Mouse (Mus musculus) cerebellum, postnatal 25 days (tissue): Measurements from ENCODE around the gene Morc3.

Source experiments
- DNase-seq, 2 experiments: peaks; one replicate each; pipeline ENCODE4 v3.0.0; 2021; ENCODE audit warnings: mixed read lengths in 2 of 2

Morc3 gene

GRCm38 (mm10) chr16:93831627-93832395 lies at the start of gene Morc3:
TSS of gene Morc3 (plus strand) at chr16:93832121.
- peak; percentile 99 to 100 for DNase-seq

DNA sequence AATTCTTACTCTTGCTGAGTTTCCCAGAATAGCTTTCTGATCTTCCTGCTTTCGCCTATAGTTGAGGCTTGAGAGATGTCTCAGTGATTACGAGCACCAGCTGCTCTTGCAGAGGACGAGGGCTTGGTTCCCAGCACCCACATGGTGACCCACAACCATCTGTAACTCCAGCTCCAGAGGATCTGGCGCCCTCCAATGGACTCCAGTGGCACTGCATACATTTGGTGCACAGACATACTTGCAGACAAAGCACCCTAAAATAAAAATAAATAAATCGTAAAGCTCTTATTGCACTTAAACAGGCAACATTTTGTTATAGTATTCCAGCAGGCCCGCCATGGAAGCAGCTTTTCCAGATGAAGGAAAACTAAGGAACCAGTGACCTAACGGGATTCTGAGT lies 47.7 kb upstream of the Morc3 start:
- no peak for DNase-seq

GRCm38 (mm10) chr16:93785805-93786204 lies 46.1 kb upstream of the Morc3 start:
- peak; percentile 68 to 78 for DNase-seq

GRCm38 (mm10) chr16:93788388-93788787 lies 43.5 kb upstream of the Morc3 start:
- no peak for DNase-seq

GRCm38 (mm10) chr16:93788881-93789280 lies 43.0 kb upstream of the Morc3 start:
- DNase-seq: no peak

GRCm38 (mm10) chr16:93789971-93790755 lies 41.8 kb upstream of the Morc3 start:
- no peak for DNase-seq

- DNase-seq: no peak
Observed at GRCm38 (mm10) chr16:93792981-93793630, 38.8 kb upstream of the Morc3 start.

DNA sequence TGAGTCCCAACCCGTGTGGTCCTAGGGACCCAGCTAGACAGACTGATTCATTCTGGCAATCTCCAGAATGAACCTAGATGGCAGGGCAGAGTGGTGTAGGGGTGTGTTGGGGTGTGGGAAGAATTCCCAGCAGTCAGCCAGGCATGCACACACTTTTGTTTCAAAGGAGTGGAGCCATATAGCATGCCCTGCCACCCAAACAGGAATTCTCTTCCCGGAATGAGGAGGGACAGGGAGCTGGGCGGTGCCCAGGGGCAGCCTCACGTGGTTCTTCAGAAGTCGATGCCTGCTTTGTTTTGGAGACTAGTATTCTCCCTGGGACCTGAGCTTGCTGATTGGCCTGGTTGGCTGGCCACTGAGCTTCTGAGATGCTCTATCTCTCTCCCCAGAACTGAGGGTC lies 37.1 kb upstream of the Morc3 start:
- DNase-seq: no peak

GRCm38 (mm10) chr16:93795391-93795790 lies 36.5 kb upstream of the Morc3 start:
- DNase-seq: no peak

DNA sequence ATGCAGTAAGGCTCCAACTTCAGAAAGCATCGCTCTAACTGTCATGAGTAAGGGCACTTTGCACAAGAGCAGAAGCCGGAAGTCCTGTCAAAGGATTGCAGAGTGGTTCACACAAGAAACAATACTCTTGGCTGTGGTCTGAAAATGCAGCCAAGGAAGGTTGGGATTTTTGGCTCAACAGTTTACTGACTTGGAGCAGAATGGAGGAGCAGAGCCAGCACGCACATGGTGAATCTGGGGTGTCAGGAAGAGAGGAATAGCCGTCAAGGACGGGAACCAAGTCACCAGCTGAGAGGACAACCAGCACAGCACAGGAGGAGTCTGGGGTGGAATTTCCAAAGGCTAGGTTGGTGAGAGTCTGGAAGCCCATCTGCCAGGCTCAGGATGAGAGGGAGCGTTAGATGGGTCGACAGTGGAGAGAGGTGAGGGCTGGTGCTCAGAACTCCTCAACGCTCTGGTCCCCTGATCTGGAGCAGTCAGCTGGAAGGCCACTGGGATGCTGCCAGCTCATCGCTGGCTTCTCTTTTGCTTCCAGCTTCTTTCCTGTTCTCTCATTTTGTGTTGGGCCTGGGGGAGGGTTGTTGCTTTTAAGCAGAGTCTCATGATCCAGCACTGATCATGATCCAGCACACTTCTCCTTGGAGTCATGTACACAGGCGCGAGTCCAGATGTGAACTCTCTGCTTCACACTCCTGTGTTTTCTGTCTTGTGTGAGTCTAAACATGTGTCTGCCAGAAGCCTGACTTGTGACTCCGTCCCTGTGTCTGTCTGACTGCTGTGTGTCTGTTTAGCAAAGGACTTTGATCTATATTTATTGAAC lies 34.7 kb upstream of the Morc3 start:
- peak; percentile 69 to 79 for DNase-seq

DNA sequence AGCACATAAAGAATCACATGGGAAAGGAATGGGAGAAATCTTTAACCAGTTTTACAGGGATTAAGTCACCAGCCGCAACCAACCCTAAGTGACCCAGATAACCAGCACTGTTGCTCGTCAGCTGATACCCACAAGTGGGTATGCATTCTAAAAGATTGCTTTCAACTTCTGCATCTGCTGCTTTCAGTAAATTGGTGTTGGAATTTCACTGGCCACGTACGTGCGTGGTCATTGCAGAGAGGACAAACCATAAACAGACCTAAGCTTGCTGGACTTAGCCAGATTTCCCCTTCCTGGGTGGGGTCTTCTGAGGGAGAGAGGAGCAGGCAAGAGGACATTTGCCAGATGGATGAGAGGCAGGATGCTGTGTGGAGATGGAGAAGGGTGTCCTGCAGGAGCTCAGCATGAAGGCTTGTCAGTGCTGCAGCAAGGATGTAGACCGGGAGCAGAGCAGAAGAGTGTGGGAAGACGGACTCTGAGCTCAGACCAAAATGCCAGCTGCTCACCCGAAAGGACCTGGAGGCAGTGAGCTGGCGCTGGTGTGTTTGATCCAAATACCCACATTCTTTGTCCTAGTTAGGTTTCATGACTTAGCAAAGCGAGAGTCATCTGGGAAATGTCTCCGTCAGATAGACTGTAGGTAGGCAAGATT lies 34.0 kb upstream of the Morc3 start:
- peak; percentile 35 to 38 for DNase-seq

GRCm38 (mm10) chr16:93798623-93799022 lies 33.3 kb upstream of the Morc3 start:
- no peak for DNase-seq

GRCm38 (mm10) chr16:93799071-93799470 lies 32.9 kb upstream of the Morc3 start:
- DNase-seq: peak in 1 of 2 experiments; percentile 57

GRCm38 (mm10) chr16:93799936-93800335 lies 32.0 kb upstream of the Morc3 start:
- DNase-seq: no peak

DNA sequence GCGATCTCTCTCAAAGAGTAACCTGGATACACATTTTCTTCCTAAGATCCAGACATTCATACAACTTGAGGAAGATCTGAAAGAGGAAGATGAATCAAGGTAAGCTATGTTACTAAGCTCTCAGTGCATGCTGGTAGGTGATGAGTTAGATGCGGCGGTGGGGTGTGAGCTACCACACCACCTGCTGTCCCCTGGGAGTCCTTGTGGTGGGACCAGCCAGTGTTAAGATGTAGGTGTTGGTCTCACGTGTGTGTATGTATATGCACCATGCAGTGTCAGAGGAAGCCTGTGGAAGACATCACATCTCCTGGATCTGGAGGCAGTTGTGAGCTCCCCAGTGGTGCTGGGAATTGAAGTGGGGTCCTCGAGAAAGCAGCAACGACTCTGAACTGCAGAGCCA lies 24.8 kb upstream of the Morc3 start:
- DNase-seq: no peak

GRCm38 (mm10) chr16:93807961-93808554 lies 23.9 kb upstream of the Morc3 start:
- DNase-seq: no peak

DNA sequence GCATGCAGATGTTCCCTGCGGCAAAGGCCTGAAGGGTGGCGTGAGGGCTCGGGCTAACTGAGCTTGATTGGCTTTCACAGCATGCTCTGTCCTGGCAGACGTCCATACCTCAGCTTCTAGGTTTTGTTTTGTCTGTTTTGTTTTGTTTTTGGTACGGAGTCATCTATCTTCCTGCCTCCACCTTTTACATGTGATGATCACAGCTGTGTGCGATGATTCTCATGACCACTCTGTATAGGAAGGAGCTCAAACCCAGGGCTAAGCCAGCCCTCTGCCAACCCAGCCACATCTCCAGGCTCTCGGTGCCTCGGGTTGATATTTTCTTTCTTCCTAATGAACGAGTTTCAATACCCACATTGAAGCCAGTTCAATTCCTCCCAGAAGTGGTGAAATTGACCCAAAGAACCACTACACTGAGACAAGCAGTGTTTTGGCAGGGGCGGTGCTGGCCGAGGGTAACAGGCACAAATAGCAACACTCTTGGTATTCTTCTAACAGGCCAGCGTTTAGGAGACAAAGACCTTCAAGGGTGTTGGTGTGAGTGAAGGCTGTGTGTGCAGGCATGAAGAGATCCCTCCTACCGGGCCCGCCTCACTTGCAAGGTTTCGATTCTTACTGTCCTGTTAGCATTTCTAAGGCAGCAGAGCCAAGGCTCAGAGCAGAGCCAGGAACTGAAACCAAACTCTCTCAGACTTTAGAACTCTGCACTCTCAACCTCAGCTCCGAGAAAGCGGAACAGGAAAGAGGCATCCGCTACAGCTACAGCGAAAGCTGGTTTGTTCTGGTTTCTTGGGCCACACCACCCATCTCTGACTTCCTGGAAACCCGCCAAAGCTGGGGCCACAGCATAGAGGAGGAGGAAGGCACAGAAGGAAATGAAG lies 15.8 kb upstream of the Morc3 start:
- no peak for DNase-seq

- no peak for DNase-seq
Observed at GRCm38 (mm10) chr16:93816861-93817260, 15.1 kb upstream of the Morc3 start.

GRCm38 (mm10) chr16:93817371-93817770 lies 14.6 kb upstream of the Morc3 start:
- no peak for DNase-seq

- DNase-seq: no peak
Observed at GRCm38 (mm10) chr16:93818691-93819324, 13.1 kb upstream of the Morc3 start.
